Mouse (Mus musculus) thymus, postnatal 14 days (tissue): Measurements from ENCODE around the gene Socs2.

Source experiments
- DNase-seq: peaks from one replicate; pipeline ENCODE4 v3.0.0; 2021

Socs2 gene

DNA sequence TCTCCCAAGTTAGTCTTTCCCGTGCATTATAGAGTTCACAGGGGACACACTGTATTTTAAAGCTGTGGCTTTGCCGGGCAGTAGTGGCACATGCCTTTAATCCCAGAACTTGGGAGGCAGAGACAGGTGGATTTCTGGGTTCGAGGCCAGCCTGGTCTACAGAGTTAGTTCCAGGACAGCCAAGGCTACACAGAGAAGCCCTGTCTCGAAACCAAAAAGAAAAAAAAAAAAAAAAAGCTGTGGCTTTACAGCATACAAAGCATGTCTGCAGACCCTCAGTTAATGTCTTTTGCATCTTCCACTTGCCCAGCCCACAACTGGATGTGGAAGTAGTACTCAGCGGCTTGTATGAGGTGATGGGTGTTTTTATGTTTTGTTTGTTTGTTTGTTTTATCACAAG lies 79.4 kb downstream of the Socs2 start:
- DNase-seq: no peak

- no peak for DNase-seq
Observed at GRCm38 (mm10) chr10:95336781-95337544, 80.0 kb downstream of the Socs2 start.
